Mouse (Mus musculus) cerebellum, postnatal 36 days (tissue): ENCODE results near the gene Fbp2.

ENCODE experiments used
- DNase-seq, 2 experiments: peaks; one replicate each; pipeline ENCODE4 v3.0.0; 2021 to 2022; ENCODE audit warnings: mixed read lengths in 2 of 2

The Fbp2 gene

DNA sequence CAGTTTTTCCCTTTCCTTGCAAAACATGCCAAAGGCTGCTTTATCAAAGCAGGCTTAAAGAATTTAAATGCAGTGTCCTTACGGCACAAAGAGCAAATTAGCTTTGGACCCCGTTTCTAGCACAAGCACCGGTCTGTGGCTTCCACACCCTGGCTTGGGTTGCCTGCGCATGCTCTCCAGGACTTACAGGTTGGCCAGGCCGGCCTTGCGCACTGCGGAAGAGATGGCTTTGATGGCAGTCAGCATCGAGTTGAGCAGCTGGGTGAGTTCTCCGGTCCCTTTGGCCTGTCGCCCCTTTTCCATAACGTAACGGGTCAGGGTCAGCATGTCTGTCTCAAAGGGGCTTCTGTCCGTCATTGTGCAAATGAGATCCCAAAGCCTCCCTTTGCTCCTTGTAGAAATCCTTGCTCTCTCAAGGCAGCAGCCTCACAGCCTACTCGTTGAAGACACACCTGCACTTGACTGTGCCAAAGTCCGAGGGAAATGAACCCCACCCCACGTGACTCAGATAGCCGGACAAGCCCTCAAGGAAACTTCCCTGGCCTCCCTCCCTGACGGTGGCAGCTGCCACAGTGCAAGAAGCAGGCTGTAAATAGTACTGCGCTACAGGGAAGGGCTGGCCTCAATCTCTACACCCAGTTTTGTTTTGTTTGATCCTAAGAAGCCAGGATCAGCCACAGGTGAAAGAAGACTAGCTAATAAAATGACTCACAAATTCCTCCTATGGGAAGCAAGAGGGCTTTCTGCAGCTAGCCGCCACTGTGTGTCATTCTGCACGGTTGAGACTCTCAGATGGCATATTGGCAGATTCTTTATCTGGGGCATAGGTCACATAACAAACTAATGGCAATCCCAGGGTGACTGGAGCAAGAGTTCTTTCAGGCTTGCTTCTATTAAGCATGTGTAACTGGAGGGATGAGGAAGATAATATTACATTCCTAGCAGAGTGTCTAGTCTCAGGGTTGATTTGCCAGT lies at the start of gene Fbp2:
Gene Fbp2, minus strand, starts transcription at position 482 of the 975 bp plus-strand sequence.
- DNase-seq, result no peak

DNA sequence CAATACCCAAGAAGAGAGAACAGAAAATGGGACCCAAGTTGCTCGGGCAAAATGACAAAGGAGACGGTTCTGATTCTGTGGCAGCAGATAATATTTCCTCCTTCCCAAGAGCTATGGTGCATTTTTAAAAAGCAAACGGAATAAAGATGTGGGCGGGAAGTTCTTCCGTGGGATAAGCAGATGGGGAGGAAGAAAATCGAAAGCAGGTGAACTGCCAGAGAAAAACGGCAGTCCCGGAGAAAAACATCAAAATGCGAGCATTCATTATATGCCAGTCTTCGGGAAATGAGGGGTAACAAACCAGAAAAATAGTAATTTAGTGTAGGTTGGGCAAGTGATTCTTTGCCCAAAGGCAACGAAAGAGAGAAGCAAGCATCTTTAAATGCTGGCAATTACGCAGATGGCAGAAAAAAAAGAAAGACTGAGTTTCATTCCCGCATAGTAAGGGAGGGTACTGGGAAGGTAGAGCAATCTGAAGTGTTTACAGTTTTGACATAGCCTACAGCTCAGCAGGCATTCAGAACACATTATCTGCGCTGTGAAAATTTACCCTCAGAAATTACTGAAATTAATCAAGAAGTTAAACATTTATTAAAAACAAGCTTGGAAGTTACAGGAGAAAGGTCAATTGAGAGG lies 49.4 kb upstream of the Fbp2 start:
- no peak for DNase-seq

GRCm38 (mm10) chr13:62901139-62901538 lies 42.9 kb upstream of the Fbp2 start:
- no peak for DNase-seq

- DNase-seq, result no peak
Observed at GRCm38 (mm10) chr13:62897927-62898646, 39.9 kb upstream of the Fbp2 start.

GRCm38 (mm10) chr13:62893044-62893842 lies 35.0 kb upstream of the Fbp2 start:
- no peak for DNase-seq

GRCm38 (mm10) chr13:62889311-62889710 lies 31.1 kb upstream of the Fbp2 start:
- no peak for DNase-seq

DNA sequence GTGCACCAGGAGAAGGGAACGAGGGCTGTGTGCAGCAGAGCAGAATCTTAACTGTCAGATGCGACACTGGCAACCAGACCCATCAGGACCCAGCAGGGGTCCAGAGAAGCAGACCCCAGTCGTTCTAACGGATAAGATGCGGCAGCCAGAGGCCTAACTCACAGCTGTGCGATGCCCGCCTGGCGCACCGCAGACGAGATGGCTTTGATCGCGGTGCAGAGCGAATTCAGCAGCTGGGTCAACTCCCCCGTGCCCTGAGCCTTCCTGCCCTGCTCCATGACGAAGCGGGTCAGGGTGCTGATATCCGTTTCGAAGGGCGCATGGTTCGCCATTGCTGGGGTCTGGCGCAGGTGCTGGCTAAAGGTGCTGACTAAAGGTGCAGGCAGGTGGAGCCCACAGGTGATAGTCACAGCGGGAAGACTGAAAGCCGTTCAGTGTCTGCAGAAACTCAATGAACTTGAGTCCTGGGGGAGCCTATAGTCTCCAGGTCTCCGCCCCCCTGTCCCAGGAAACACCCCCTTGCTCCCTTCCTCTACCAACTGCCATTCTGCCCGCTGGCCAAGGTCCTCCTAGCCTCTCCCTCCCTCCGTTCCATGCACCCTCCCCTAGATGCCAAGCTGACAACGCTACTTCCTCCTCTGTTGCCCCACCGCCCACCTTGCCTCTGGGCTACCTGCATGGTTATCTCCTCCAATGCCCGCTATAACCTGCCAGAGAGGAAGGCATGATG lies 29.7 kb upstream of the Fbp2 start, which contains the start of gene Fbp1:
Gene Fbp1, minus strand, starts transcription at position 571 of the 730 bp plus-strand sequence.
- DNase-seq, result no peak

- DNase-seq, result no peak
Observed at GRCm38 (mm10) chr13:62884536-62884935, 26.3 kb upstream of the Fbp2 start.

DNA sequence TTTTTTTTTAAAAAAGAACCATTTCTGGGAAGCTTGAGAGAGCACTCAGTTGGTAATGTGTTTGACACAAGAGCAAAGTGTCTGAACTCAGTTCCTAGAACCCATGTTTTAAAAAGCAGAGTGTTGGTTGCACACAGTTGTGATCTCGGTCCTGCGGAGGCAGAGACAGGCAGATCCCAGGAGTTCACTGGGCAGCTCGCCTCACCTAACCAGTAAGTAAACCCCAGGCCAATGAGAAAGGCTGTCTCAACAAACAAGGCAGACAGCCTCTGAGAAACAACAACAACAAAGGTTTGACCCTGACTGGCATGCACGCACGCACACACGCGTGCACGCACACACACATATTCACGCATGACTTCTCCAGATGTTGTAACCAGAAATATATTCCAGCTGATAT lies 25.7 kb upstream of the Fbp2 start:
- DNase-seq, result no peak

GRCm38 (mm10) chr13:62883436-62883835 lies 25.2 kb upstream of the Fbp2 start:
- DNase-seq, result no peak

DNA sequence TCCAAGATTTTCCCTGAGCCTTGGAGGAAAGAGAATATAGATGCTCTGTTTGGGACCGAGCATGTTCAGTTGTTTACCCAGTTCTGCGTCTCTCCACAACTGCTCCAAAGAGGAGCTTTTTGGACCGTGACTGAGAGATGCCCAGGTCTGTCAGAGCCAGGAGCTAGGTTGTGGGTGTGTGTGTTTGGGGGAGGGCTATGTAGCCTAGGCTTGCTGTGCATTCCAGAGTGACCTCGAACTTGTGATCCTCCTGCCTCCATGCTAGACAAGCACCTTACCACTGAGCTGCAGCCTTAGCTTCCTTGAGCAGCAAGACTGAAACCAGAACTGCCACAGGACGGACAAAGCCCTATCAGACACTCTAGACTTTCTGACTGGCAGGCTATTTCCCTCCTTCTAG lies 24.6 kb upstream of the Fbp2 start:
- no peak for DNase-seq

GRCm38 (mm10) chr13:62881336-62881735 lies 23.1 kb upstream of the Fbp2 start:
- DNase-seq, result no peak

GRCm38 (mm10) chr13:62879831-62880615 lies 21.8 kb upstream of the Fbp2 start:
- no peak for DNase-seq

DNA sequence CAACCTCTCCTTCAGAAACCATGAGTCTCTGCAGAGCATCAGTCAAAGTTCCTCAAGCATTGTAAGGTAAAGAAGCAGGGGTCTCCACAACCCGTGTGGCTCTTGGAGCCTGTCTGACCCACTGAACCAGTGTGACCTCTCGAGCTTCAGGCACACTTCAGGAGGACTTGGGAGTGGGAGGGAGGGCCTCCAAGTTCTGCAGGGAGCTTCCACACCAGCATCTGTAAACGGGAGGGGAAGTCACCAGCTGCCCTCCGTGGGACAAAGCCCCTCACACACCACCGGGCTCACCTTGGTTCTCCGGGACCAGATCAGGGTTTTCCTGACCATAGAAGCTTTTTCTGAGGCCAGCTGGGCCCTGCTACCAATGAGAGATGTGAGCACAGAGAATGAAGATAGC lies 21.2 kb upstream of the Fbp2 start:
- no peak for DNase-seq

- DNase-seq, result no peak
Observed at GRCm38 (mm10) chr13:62877247-62877646, 19.0 kb upstream of the Fbp2 start.

GRCm38 (mm10) chr13:62876111-62876510 lies 17.9 kb upstream of the Fbp2 start:
- no peak for DNase-seq

- DNase-seq, result no peak
Observed at GRCm38 (mm10) chr13:62872252-62872651, 14.0 kb upstream of the Fbp2 start.

GRCm38 (mm10) chr13:62870605-62871004 lies 12.4 kb upstream of the Fbp2 start:
- DNase-seq, result no peak

- no peak for DNase-seq
Observed at GRCm38 (mm10) chr13:62866817-62867216, 8.6 kb upstream of the Fbp2 start.

DNA sequence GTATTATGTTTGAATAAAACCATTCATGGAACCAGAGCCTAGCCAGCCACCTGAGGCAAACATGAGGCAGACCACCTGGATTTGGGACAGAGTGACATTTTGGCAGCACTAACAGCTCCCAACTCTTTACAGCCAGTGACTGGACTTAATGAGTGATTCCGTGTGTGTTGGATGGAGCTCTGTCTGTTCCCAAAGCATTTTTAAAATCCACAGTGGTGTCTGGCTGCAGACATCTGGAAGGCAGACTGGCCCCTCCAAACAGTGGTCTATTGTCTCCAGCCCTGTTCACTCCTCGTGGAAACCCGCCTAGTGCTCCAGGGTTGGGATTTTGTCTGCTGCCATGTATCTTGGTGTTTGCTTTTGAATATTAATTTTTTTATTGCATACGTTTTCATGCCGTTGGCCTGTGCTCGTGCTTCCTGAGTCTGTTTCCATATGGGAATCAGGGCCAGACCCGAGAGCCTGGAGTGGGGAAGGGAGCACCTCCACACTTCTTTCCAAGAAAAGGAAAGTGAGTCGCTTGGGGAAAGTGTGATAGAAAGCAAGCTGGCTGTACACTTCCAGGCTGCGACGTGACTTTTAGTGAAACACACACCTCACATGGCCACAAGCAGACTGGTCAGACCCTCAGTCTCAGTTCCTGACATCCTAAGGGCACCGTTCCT lies 7.6 kb upstream of the Fbp2 start:
- DNase-seq, result no peak
